Mouse (Mus musculus) cerebellum, postnatal 36 days (tissue): ENCODE data around the gene Pdcd7.

Experiments
- DNase-seq, 2 experiments: peaks; one replicate each; pipeline ENCODE4 v3.0.0; 2021 to 2022; ENCODE audit warnings: mixed read lengths in 2 of 2

Gene Pdcd7

DNA sequence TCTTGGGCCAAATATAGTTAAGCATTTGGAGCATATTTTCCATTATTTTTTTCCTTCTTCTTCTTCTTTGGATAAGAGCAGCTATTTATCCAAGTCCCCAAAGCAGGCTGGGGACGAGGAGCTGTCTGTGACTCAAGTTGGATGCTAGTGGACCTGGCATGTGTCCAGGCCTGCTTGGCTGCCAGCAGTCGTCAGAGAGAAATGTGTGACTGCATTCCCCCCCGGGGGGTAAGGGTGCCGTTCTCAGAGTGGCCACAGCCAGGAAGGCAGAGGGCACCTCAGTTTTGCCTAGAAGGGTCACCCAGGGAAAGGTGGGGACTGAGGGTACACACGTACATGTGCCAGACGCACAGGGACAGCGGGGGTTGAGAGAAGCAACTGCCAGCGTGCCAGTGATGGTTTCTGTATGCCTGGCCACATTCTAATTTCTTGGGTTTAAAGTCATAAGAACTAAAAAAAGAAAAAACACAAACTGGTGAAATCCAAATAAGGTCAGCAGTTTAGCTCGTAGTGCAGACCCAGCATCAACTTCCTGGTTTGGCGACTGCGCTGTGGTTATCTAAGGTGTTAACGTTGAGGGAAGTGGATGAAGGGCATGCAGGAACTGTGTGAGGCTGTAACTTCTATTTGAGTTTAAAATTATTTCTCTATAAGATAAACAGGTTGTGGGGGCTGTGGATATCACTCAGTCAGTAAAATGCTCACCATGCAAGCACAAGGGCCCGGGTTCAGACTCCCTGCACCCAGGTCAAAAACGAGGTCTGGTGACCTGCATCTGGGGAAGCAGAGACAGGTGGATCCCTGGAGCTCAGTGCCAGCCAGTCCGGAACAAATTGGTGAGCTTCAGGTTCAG is 58.7 kb downstream of the Pdcd7 start:
- DNase-seq = peak; percentile 73 to 79

DNA sequence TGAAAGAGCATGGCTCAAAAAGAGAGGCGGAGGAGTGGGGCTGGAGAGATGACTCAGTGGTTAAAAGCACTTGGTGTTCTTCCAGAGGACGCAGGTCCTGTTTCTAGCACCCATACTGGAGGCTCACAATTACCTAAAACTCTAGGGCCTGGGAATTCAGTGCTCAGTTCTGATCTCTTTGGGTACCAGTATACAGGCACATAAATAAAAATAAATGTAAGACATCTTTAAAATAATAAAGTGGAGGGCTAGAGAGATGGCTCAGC is 59.2 kb downstream of the Pdcd7 start:
- DNase-seq = no peak

DNA sequence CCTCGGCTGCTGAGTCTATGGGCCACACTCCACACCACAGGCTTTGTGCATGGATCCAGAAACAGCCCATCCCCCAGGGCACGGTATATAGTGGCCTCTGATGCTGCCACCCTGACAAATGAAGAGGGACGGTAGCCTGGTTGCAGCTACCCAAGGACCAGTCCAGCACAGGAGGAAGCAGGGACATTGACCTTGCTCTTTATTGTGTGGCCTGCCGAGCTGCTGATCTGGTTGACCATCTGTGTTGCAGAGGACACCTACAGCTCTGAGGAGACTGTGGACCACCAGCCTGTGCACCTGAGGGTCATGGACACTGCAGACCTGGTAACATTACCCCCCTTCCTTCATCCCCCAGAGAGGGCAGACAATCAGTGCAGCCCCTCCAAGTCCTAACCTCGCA is 61.4 kb downstream of the Pdcd7 start:
- no peak for DNase-seq

DNA sequence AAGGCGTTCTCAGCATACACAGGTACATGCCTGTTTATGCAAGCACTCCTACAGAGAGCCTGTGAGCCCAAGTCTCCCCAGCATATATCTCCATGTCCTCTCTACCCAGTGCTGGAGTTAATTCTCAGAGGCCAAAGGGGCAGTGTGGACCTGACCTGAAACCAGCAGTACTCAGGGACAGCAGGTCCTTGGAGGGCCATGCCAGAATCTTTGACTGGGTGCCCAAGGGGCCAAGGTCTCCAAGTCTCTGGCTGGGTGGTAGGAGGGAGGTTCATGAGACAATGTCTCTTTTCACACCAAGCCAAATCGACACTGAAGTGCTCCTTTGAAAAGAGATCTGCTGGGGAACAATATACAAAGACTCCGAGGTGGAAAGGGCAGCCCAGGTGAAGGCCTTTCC is 62.0 kb downstream of the Pdcd7 start:
- DNase-seq = no peak

DNA sequence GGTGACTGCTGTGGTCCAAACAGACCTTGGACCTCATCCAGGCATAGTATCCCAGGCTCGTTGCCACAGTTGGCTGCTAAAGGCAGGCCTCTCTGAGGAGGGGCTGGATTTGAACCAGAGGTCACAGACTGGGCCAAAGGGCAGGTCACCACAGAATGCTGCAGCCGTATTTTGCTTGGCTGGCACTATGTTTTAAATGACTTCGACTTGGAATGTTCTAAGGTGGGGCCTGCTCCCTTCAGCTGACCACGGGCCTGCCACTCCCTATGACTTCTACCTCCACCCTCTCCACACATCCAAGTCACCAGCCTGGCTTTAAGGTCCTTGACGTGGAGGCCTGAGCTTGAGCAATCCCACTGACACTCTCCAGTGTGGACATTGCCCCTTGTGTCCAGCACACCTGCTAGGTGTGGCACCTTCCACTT is 63.0 kb downstream of the Pdcd7 start:
- no peak for DNase-seq
